Mouse (Mus musculus) splenic B cell, adult 2 months (primary cell): ENCODE data around the gene 1810013L24Rik.
A peak's percentile ranks its signal among the peaks of the same experiment; 100 is the strongest.

ENCODE experiments used
- DNase-seq: peaks from one replicate; pipeline ENCODE4 v3.0.0-alpha.2; 2011; ENCODE audit warnings: low read depth, low spot score
- H3K27me3 ChIP-seq: 2 replicates; pipeline ENCODE4 v1.6.1; 2012; ENCODE audit warnings: mild to moderate bottlenecking, low read length, moderate library complexity, mixed read lengths; ENCODE audit not compliant: control insufficient read depth, poor library complexity, insufficient read depth, severe bottlenecking
- H3K36me3 ChIP-seq: 2 replicates; pipeline ENCODE4 v1.6.1; 2012; ENCODE audit warnings: mild to moderate bottlenecking, low read length, moderate library complexity, mixed read lengths; ENCODE audit not compliant: control insufficient read depth, poor library complexity, insufficient read depth, severe bottlenecking

The 1810013L24Rik gene

GRCm38 (mm10) chr16:8822586-8822985 is 7.3 kb upstream of the 1810013L24Rik start:
- H3K27me3 ChIP-seq, result no peaks in the 10 kb centered on the region
- no peaks in the 10 kb centered on the region for H3K36me3 ChIP-seq
- DNase-seq, result no peak

- peak; percentile 61 for DNase-seq
- Histone ChIP-seq H3K36me3 (no peaks in the 10 kb centered on the region), H3K27me3 (no peaks in the 10 kb centered on the region)
Measured at GRCm38 (mm10) chr16:8823661-8824060, 6.2 kb upstream of the 1810013L24Rik start.

GRCm38 (mm10) chr16:8827366-8827765 is 2.5 kb upstream of the 1810013L24Rik start:
- Histone ChIP-seq H3K36me3 (no peaks in the 10 kb centered on the region; the same call in 1 of the 2 replicates), H3K27me3 (no peaks in the 10 kb centered on the region)
- no peak for DNase-seq

GRCm38 (mm10) chr16:8828636-8829563 is 1.0 kb upstream of the 1810013L24Rik start:
- H3K27me3 ChIP-seq, result no peaks in the 10 kb centered on the region
- no peaks in the 10 kb centered on the region; the same call in 1 of the 2 replicates for H3K36me3 ChIP-seq
- DNase-seq, result no peak

GRCm38 (mm10) chr16:8830431-8831211 is 721 bp downstream of the 1810013L24Rik start:
- DNase-seq, result peak; percentile 72
- Histone ChIP-seq H3K36me3 (peaks cover 4% of the 10 kb centered on the region), H3K27me3 (no peaks in the 10 kb centered on the region)

- DNase-seq, result peak; percentile 53
- H3K36me3 ChIP-seq, result peaks cover 4% of the 10 kb centered on the region
- no peaks in the 10 kb centered on the region for H3K27me3 ChIP-seq
Measured at GRCm38 (mm10) chr16:8831241-8831640, 1.3 kb downstream of the 1810013L24Rik start.

- peaks cover 5% of the 10 kb centered on the region; the same call in 1 of the 2 replicates for H3K36me3 ChIP-seq
- H3K27me3 ChIP-seq, result no peaks in the 10 kb centered on the region
- no peak for DNase-seq
Measured at GRCm38 (mm10) chr16:8836876-8837275, 7.0 kb downstream of the 1810013L24Rik start.

- no peak for DNase-seq
- no peaks in the 10 kb centered on the region for H3K27me3 ChIP-seq
Measured at GRCm38 (mm10) chr16:8837595-8837994, 7.7 kb downstream of the 1810013L24Rik start.

GRCm38 (mm10) chr16:8838921-8839320 is 9.0 kb downstream of the 1810013L24Rik start:
- peaks cover 12% of the 10 kb centered on the region for H3K36me3 ChIP-seq
- DNase-seq, result no peak

More at GRCm38 (mm10) chr16:8837595-8837994, 7.7 kb downstream of the 1810013L24Rik start:
- peaks cover 5% of the 10 kb centered on the region; the same call in 1 of the 2 replicates for H3K36me3 ChIP-seq

GRCm38 (mm10) chr16:8840557-8840956 is 10.7 kb downstream of the 1810013L24Rik start:
- no peak for DNase-seq
- H3K36me3 ChIP-seq, result peaks cover 9% of the 10 kb centered on the region
- H3K27me3 ChIP-seq, result no peaks in the 10 kb centered on the region

More at GRCm38 (mm10) chr16:8838921-8839320, 9.0 kb downstream of the 1810013L24Rik start:
- no peaks in the 10 kb centered on the region for H3K27me3 ChIP-seq

- no peak for DNase-seq
Measured at GRCm38 (mm10) chr16:8842962-8843361, 13.1 kb downstream of the 1810013L24Rik start.

GRCm38 (mm10) chr16:8843580-8844175 is 13.8 kb downstream of the 1810013L24Rik start:
- peaks cover 11% of the 10 kb centered on the region for H3K36me3 ChIP-seq
- H3K27me3 ChIP-seq, result no peaks in the 10 kb centered on the region
- no peak for DNase-seq

More at GRCm38 (mm10) chr16:8842962-8843361, 13.1 kb downstream of the 1810013L24Rik start:
- peaks cover 11% of the 10 kb centered on the region for H3K36me3 ChIP-seq
- H3K27me3 ChIP-seq, result no peaks in the 10 kb centered on the region

- no peak for DNase-seq
- H3K27me3 ChIP-seq, result no peaks in the 10 kb centered on the region
- peaks cover 10% of the 10 kb centered on the region for H3K36me3 ChIP-seq
Measured at GRCm38 (mm10) chr16:8845986-8846385, 16.1 kb downstream of the 1810013L24Rik start.

- DNase-seq, result no peak
- H3K36me3 ChIP-seq, result peaks cover 15% of the 10 kb centered on the region; the same call in 1 of the 2 replicates
- no peaks in the 10 kb centered on the region for H3K27me3 ChIP-seq
Measured at GRCm38 (mm10) chr16:8848309-8849068, 18.6 kb downstream of the 1810013L24Rik start.
